Mouse (Mus musculus) ES-E14 (cell line): ENCODE data around the gene Tacc2.

ENCODE experiments used
- MAFK ChIP-seq: IDR thresholded peaks from 2 replicates; pipeline ENCODE4 v1.6.1; 2014; ENCODE audit warnings: mild to moderate bottlenecking, low read depth, low read length, inconsistent platforms; ENCODE audit not compliant: insufficient read depth
- ZC3H11A ChIP-seq: IDR thresholded peaks from 2 replicates; pipeline ENCODE4 v1.6.1; 2012; ENCODE audit warnings: low read depth, mild to moderate bottlenecking, inconsistent platforms, low read length, borderline replicate concordance
- ZNF384 ChIP-seq: IDR thresholded peaks from 2 replicates; pipeline ENCODE4 v1.6.1; 2012; ENCODE audit warnings: low read depth, low read length, inconsistent platforms

DNA sequence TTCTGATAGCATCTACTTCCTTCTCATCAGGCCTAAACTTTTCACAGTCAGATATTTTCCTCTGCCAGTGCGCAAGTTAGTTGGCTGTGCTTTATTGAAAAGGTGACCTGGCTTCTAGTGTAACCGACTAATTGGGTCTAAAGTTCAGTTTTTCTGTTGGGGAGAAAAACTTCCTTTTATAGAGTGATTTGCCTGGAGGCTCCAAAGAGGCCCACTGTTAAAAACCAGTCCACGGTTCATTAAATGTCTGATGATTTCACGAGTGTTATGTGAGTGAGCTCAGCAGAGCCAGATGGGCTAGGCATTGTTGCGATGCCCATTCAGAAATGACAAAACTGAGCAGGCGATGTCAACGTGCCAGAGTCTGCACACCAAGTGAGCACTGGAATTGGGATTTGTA lies 6.8 kb upstream of the Tacc2 start:
- TF ChIP-seq ZC3H11A (no peak), MAFK (no peak), ZNF384 (no peak)
